Mouse (Mus musculus): ENCODE measurements around the gene Rgs17. TPM values are rescaled to one million over a fixed set of nuclear protein-coding genes. Genes with fewer than 3 reads are reported as not detected.
A peak's percentile ranks its signal among the peaks of the same experiment; 100 is the strongest.

Rgs17 gene
- polyA plus RNA-seq, 1 experiment from 2014 or later = 12.0 TPM

DNA sequence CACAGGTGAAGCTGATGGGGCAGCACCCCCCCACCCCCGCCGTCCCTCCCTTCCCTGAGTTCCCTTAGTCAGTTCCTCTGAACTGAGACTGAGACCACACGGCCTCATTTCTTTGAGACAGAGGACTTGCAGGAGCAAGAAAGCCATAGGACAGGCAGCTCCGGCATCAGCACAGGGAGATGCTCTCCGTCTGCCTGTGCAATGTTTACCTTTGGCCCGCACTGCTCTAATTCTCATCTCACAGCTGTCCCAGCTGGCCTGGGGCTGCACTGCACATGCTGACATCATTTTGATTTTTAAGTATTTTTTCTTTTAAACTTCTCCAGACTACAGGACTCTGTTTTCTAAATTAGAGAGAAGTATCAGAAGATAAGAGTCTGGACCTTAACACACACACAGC, 119.3 kb downstream of the Rgs17 start:
- peaks cover 31% of the 10 kb centered on the region for H3K36me3 ChIP-seq
- peak overlapping the region; percentile 37; the same call in 1 of the 2 replicates for H3K9ac ChIP-seq (replicated peaks)
- H3K4me3 ChIP-seq (replicated peaks) = peak overlapping the region; percentile 72
- H3K4me1 ChIP-seq (replicated peaks) = peaks cover 41% of the 10 kb centered on the region
- no peaks in the 10 kb centered on the region for H3K9me3 ChIP-seq
- no peak overlapping the region for H3K27ac ChIP-seq
- no peak for ATAC-seq
- peak overlapping the region; percentile 48 for H3K4me2 ChIP-seq (replicated peaks)
- 41% methylated on average over 6 of the region's 6 CpGs for WGBS
- H3K27me3 ChIP-seq = no peaks in the 10 kb centered on the region

DNA sequence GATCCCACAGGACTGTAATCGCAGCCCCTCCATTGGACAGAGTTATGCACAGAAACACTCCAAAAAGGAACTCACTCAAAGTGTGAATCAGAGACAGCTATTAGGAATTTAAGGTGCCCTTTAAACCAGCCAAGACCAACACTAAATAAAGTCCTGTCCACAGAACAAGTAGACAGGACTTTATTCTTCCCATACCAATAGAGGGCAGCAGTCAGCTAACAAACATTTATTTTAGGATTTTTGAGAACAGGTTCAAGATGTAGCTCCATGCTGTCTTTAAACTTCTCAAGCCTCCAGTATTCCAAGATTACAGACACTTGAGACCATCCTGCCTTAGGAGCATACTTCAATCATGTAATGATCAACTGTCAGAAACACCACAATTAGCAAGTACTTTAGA, 121.7 kb downstream of the Rgs17 start:
- Histone ChIP-seq H3K4me1 (replicated peaks) (peaks cover 39% of the 10 kb centered on the region), H3K27me3 (no peaks in the 10 kb centered on the region), H3K9ac (replicated peaks) (no peak overlapping the region), H3K9me3 (no peaks in the 10 kb centered on the region), H3K27ac (no peak overlapping the region), H3K4me3 (replicated peaks) (no peak overlapping the region), H3K4me2 (replicated peaks) (no peak overlapping the region), H3K36me3 (peaks cover 32% of the 10 kb centered on the region)
- WGBS = 93% methylated on average over 1 of the region's 1 CpGs
- ATAC-seq = no peak

DNA sequence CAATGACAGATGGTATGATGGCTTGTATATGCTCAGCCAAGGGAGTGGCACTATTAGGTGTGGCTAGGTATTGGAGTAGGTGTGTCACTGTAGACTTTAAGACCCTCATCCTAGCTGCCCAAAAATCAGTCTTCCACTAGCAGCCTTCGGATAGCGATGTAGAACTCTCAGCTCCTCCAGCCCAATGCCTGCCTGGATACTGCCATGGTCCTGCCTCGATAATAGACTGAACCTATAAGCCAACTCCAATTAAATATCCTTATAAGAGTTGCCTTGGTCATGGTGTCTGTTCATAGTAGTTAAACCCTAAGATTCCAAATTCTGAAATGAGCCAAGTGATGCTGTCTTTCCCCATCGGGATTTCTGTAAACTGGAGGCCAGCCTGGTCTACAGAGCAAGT, 124.1 kb downstream of the Rgs17 start:
- H3K4me3 ChIP-seq (replicated peaks) = no peak overlapping the region
- H3K9me3 ChIP-seq = no peaks in the 10 kb centered on the region
- H3K9ac ChIP-seq (replicated peaks) = no peak overlapping the region
- no peaks in the 10 kb centered on the region for H3K27me3 ChIP-seq
- peaks cover 32% of the 10 kb centered on the region for H3K36me3 ChIP-seq
- ATAC-seq = peak; percentile 27; the same call in 1 of the 2 replicates
- 83% methylated on average over 4 of the region's 4 CpGs for WGBS
- peaks cover 19% of the 10 kb centered on the region for H3K4me1 ChIP-seq (replicated peaks)
- no peak overlapping the region for H3K4me2 ChIP-seq (replicated peaks)
- H3K27ac ChIP-seq = no peak overlapping the region

- H3K27ac ChIP-seq = no peak overlapping the region
- H3K4me2 ChIP-seq (replicated peaks) = no peak overlapping the region
- no peak for ATAC-seq
- H3K9me3 ChIP-seq = no peaks in the 10 kb centered on the region
- no peak overlapping the region for H3K9ac ChIP-seq (replicated peaks)
- H3K36me3 ChIP-seq = no peaks in the 10 kb centered on the region
- no peak overlapping the region for H3K4me3 ChIP-seq (replicated peaks)
- no peaks in the 10 kb centered on the region for H3K4me1 ChIP-seq (replicated peaks)
- H3K27me3 ChIP-seq = no peaks in the 10 kb centered on the region
- 23% methylated on average over 12 of the region's 12 CpGs for WGBS
These were observed 131.5 kb downstream of the Rgs17 start for GRCm38 (mm10) chr10:5790657-5791056.

GRCm38 (mm10) chr10:5786923-5787322, 135.3 kb downstream of the Rgs17 start:
- no peaks in the 10 kb centered on the region for H3K36me3 ChIP-seq
- no peak overlapping the region for H3K4me2 ChIP-seq (replicated peaks)
- no peak overlapping the region for H3K27ac ChIP-seq
- ATAC-seq = no peak
- no peak overlapping the region for H3K4me3 ChIP-seq (replicated peaks)
- WGBS = 21% methylated on average over 4 of the region's 4 CpGs
- no peaks in the 10 kb centered on the region for H3K4me1 ChIP-seq (replicated peaks)
- no peak overlapping the region for H3K9ac ChIP-seq (replicated peaks)
- no peaks in the 10 kb centered on the region for H3K27me3 ChIP-seq
- no peaks in the 10 kb centered on the region for H3K9me3 ChIP-seq

Other genes with a start within 250 kb of the Rgs17 start
- 30.6 and 32.1 TPM in 2 replicates for gene Fbxo5, start 116.8 kb downstream of the Rgs17 start, polyA plus RNA-seq (2015; fragmentation: Nextera tagmentation; extraction: Ambion mirVana)
- gene Mtrf1l, start 98.5 kb downstream of the Rgs17 start, polyA plus RNA-seq (2015; fragmentation: Nextera tagmentation; extraction: Ambion mirVana) = 12.0 and 12.2 TPM in 2 replicates